Mouse (Mus musculus): ENCODE data around the gene Kndc1. TPM values are rescaled to one million over a fixed set of nuclear protein-coding genes. Genes with fewer than 3 reads are reported as not detected.

The Kndc1 gene
- polyA plus RNA-seq, 1 experiment from 2014 or later, result 25.6 TPM

- no peaks in the 10 kb centered on the region for H3K9me3 ChIP-seq (ENCODE audit: control insufficient read depth, low read length)
- ATAC-seq (ENCODE audit: low FRiP score) (no peak), DNase-seq (ENCODE audit: low spot score) (no peak)
- H3K36me3 ChIP-seq (replicated peaks; ENCODE audit: control insufficient read depth, insufficient read depth), result no peaks in the 10 kb centered on the region
- H3K4me3 ChIP-seq (replicated peaks; ENCODE audit: low read length), result no peak overlapping the region
- 82% methylated on average over 10 of the region's 10 CpGs for WGBS
- no peak overlapping the region for H3K4me2 ChIP-seq (replicated peaks)
- H3K4me1 ChIP-seq (replicated peaks; ENCODE audit: control insufficient read depth, insufficient read depth, low read length), result no peaks in the 10 kb centered on the region
- no peak overlapping the region for H3K9ac ChIP-seq
- H3K27me3 ChIP-seq (ENCODE audit: control insufficient read depth, insufficient read depth, low read length), result no peaks in the 10 kb centered on the region
- H3K27ac ChIP-seq, result no peak overlapping the region
Observed at GRCm38 (mm10) chr7:139970216-139970919, 75.9 kb downstream of the Kndc1 start.

DNA sequence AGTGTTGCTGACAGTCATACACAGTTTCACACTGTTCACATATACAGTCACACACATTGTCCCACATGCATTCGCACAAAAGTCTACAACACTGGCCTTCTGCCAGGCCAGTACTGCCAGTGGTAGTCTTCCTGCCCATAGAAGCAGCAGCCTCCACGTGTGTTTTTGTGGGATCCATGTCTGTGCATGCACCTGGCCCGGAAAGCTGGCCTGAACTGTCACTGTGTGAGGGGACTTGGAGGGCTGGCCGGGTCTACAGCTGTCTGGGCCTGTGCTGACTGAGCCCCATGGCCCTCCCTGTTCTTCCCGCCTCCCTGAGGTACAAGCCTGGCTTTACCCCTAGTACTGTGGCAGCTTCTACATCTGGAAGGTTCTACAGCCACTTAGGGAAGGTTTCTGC lies 76.5 kb downstream of the Kndc1 start:
- DNase-seq (ENCODE audit: low spot score) (no peak), ATAC-seq (ENCODE audit: low FRiP score) (no peak)
- H3K4me3 ChIP-seq (replicated peaks; ENCODE audit: low read length), result no peak overlapping the region
- no peaks in the 10 kb centered on the region for H3K27me3 ChIP-seq (ENCODE audit: control insufficient read depth, insufficient read depth, low read length)
- no peaks in the 10 kb centered on the region for H3K36me3 ChIP-seq (replicated peaks; ENCODE audit: control insufficient read depth, insufficient read depth)
- WGBS, result 79% methylated on average over 5 of the region's 5 CpGs
- no peaks in the 10 kb centered on the region for H3K4me1 ChIP-seq (replicated peaks; ENCODE audit: control insufficient read depth, insufficient read depth, low read length)
- no peaks in the 10 kb centered on the region for H3K9me3 ChIP-seq (ENCODE audit: control insufficient read depth, low read length)
- H3K4me2 ChIP-seq (replicated peaks), result no peak overlapping the region
- no peak overlapping the region for H3K9ac ChIP-seq
- H3K27ac ChIP-seq, result no peak overlapping the region

DNA sequence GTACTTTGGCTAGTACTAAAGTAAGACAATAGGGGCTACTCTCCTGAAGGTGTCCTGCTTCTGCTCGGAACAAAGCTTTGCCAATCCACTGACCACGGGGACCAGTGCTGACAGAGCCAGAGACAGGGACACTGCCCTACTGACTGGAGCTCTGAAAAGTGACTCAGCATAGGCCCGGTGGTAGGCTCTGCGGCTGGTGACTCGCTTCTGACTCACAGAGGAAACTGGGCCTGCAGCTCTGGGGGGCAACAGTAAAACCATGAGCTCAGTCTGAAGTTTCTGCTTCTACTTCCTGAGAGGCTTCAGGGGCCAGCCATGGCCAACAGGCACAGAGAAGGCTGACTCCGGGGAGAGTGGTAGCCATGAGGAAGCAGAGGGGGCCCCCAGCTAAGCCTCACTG lies 76.9 kb downstream of the Kndc1 start:
- ATAC-seq (ENCODE audit: low FRiP score) (no peak), DNase-seq (ENCODE audit: low spot score) (no peak)
- no peak overlapping the region for H3K27ac ChIP-seq
- H3K4me2 ChIP-seq (replicated peaks), result no peak overlapping the region
- H3K9ac ChIP-seq, result no peak overlapping the region
- no peak overlapping the region for H3K4me3 ChIP-seq (replicated peaks; ENCODE audit: low read length)
- H3K4me1 ChIP-seq (replicated peaks; ENCODE audit: control insufficient read depth, insufficient read depth, low read length), result no peaks in the 10 kb centered on the region
- H3K9me3 ChIP-seq (ENCODE audit: control insufficient read depth, low read length), result no peaks in the 10 kb centered on the region
- H3K36me3 ChIP-seq (replicated peaks; ENCODE audit: control insufficient read depth, insufficient read depth), result no peaks in the 10 kb centered on the region
- WGBS, result 69% methylated on average over 6 of the region's 6 CpGs
- no peaks in the 10 kb centered on the region for H3K27me3 ChIP-seq (ENCODE audit: control insufficient read depth, insufficient read depth, low read length)

GRCm38 (mm10) chr7:139972923-139973331 lies 78.4 kb downstream of the Kndc1 start:
- Histone ChIP-seq H3K27me3 (ENCODE audit: control insufficient read depth, insufficient read depth, low read length) (no peaks in the 10 kb centered on the region), H3K9ac (no peak overlapping the region), H3K4me3 (replicated peaks; ENCODE audit: low read length) (no peak overlapping the region), H3K27ac (no peak overlapping the region), H3K36me3 (replicated peaks; ENCODE audit: control insufficient read depth, insufficient read depth) (no peaks in the 10 kb centered on the region), H3K4me1 (replicated peaks; ENCODE audit: control insufficient read depth, insufficient read depth, low read length) (peaks cover 2% of the 10 kb centered on the region; the same call in 1 of the 2 replicates), H3K4me2 (replicated peaks) (no peak overlapping the region), H3K9me3 (ENCODE audit: control insufficient read depth, low read length) (no peaks in the 10 kb centered on the region)
- DNase-seq (ENCODE audit: low spot score), result no peak
- no peak for ATAC-seq (ENCODE audit: low FRiP score)

DNA sequence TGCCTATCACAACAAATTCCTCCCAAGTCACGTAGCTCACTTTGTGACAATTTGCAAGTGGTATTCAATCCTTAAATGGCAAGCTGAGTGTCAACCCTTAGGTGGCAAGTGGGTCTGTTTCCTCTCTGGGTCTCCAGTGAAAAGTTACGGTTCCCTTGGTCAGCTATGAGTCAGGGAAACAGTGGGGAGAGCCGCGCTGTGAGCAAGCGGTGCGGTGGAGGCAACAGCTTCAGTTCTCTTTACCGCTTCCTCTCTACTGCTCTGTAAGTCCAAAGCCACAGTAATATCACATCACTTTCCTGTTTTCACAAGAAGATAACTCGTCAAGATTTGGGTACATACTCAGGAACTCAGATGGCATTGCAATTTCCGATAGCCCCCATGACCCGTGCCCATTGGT lies 79.8 kb downstream of the Kndc1 start:
- Histone ChIP-seq H3K4me3 (replicated peaks; ENCODE audit: low read length) (no peak overlapping the region), H3K4me2 (replicated peaks) (no peak overlapping the region), H3K4me1 (replicated peaks; ENCODE audit: control insufficient read depth, insufficient read depth, low read length) (peaks cover 13% of the 10 kb centered on the region; the same call in 1 of the 2 replicates), H3K36me3 (replicated peaks; ENCODE audit: control insufficient read depth, insufficient read depth) (no peaks in the 10 kb centered on the region), H3K27ac (no peak overlapping the region), H3K9ac (no peak overlapping the region), H3K27me3 (ENCODE audit: control insufficient read depth, insufficient read depth, low read length) (no peaks in the 10 kb centered on the region), H3K9me3 (ENCODE audit: control insufficient read depth, low read length) (no peaks in the 10 kb centered on the region)
- no peak for ATAC-seq (ENCODE audit: low FRiP score)
- DNase-seq (ENCODE audit: low spot score), result no peak
- 89% methylated on average over 10 of the region's 10 CpGs for WGBS

DNA sequence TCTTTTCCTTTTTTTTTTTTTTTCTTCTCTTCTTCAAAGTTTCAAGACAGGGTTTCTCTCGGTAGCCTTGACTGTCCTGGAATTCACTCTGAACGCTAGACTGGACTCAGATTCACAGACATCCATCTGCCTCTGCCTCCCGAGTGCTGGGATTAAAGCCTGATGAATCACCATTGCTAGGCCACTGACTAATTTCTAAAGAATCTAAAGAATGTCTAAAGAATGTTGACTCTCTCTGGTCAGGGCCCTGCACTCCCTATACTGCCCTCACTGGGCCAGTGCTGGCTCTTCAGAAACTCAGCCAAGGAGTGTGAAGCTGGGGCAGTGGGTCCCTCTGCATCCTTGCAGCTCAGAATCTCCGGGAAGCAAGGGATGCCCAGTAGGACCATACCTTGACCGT lies 81.0 kb downstream of the Kndc1 start:
- 51% methylated on average over 5 of the region's 5 CpGs for WGBS
- Histone ChIP-seq H3K9ac (no peak overlapping the region), H3K36me3 (replicated peaks; ENCODE audit: control insufficient read depth, insufficient read depth) (no peaks in the 10 kb centered on the region), H3K4me3 (replicated peaks; ENCODE audit: low read length) (no peak overlapping the region), H3K4me1 (replicated peaks; ENCODE audit: control insufficient read depth, insufficient read depth, low read length) (peaks cover 13% of the 10 kb centered on the region; the same call in 1 of the 2 replicates), H3K27ac (no peak overlapping the region), H3K9me3 (ENCODE audit: control insufficient read depth, low read length) (no peaks in the 10 kb centered on the region), H3K27me3 (ENCODE audit: control insufficient read depth, insufficient read depth, low read length) (no peaks in the 10 kb centered on the region), H3K4me2 (replicated peaks) (no peak overlapping the region)
- no peak for DNase-seq (ENCODE audit: low spot score)
- no peak for ATAC-seq (ENCODE audit: low FRiP score)

- WGBS, result 3% methylated on average over 32 of the region's 32 CpGs
- peak within 1 kb of the TSS; percentile 70 for H3K9ac ChIP-seq
- H3K4me1 ChIP-seq (replicated peaks; ENCODE audit: control insufficient read depth, insufficient read depth, low read length), result peaks cover 13% of the 10 kb centered on the region; the same call in 1 of the 2 replicates
- DNase-seq (ENCODE audit: low spot score) (peak; percentile 85), ATAC-seq (ENCODE audit: low FRiP score) (peak; percentile 94)
- no peaks in the 10 kb centered on the region for H3K9me3 ChIP-seq (ENCODE audit: control insufficient read depth, low read length)
- H3K36me3 ChIP-seq (replicated peaks; ENCODE audit: control insufficient read depth, insufficient read depth), result no peaks in the 10 kb centered on the region
- H3K27ac ChIP-seq, result peak within 1 kb of the TSS; percentile 64
- peak within 1 kb of the TSS; percentile 88 for H3K4me2 ChIP-seq (replicated peaks)
- H3K27me3 ChIP-seq (ENCODE audit: control insufficient read depth, insufficient read depth, low read length), result no peaks in the 10 kb centered on the region
- H3K4me3 ChIP-seq (replicated peaks; ENCODE audit: low read length), result peak within 1 kb of the TSS; percentile 49
Observed at GRCm38 (mm10) chr7:139978278-139978892, 83.9 kb downstream of the Kndc1 start, which contains the start of gene 6430531B16Rik. Gene 6430531B16Rik (minus strand): TSS chr7:139978755.

DNA sequence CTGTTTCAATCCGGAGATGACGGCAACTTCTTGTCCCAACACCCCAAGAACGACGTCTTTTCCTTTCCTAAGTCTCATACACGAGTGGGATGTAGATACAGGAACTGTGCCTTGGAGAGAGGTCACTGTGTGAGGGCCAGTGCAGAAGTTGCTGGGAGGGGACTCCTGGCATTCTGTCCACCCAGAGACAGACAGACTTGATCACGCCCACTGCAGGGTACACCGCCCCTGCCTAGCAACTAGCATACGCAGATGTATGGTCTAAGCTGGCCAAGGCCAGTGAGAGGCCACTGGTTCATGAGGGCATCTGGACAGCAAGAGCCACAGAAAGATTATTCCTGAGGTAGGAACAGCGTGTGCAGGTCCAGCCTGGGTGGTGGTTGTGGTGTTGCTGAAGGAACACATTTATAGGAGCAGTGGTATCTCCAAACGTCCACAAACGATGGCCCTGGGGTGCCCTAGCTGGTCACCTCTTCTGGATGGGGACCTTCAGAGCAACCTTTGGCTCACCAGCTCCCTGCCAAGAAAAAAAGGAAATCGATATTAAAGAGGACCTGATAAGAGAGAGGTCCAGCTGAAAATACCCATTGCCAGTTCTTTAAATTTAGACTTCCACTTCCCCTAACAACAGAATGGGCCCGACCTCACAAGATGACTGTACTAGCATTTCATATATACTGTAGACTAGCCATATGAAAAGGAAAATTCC lies 84.7 kb downstream of the Kndc1 start:
- WGBS, result 43% methylated on average over 13 of the region's 13 CpGs
- DNase-seq (ENCODE audit: low spot score) (no peak), ATAC-seq (ENCODE audit: low FRiP score) (peak; percentile 34; the same call in 1 of the 2 replicates)
- Histone ChIP-seq H3K9me3 (ENCODE audit: control insufficient read depth, low read length) (no peaks in the 10 kb centered on the region), H3K9ac (peak overlapping the region; percentile 70), H3K36me3 (replicated peaks; ENCODE audit: control insufficient read depth, insufficient read depth) (no peaks in the 10 kb centered on the region), H3K4me3 (replicated peaks; ENCODE audit: low read length) (peak overlapping the region; percentile 49), H3K4me1 (replicated peaks; ENCODE audit: control insufficient read depth, insufficient read depth, low read length) (peaks cover 13% of the 10 kb centered on the region; the same call in 1 of the 2 replicates), H3K27ac (0 out of 2 replicates have a peak overlapping the region, but pooled peaks have one; percentile 26), H3K27me3 (ENCODE audit: control insufficient read depth, insufficient read depth, low read length) (no peaks in the 10 kb centered on the region), H3K4me2 (replicated peaks) (peak overlapping the region; percentile 88)

DNA sequence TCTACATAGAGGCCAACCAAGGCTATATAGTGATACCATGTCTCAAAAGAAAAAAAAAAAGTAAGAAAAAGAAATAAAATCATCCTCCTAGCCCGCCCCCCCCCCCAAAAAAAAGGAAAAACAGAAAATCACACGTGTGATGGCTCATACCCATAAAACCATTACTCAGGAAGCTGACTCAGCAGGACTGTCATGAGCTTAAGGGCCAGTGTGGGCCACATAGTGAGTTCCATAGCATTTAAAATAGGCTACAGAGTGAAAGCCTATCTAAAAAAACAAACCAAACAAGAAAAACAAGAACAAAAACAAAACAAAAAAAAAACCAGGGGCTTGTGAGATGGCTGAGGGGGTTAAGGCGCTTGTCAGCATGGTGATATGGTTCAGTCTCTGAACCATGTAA lies 86.3 kb downstream of the Kndc1 start:
- H3K4me3 ChIP-seq (replicated peaks; ENCODE audit: low read length), result no peak overlapping the region
- peaks cover 13% of the 10 kb centered on the region; the same call in 1 of the 2 replicates for H3K4me1 ChIP-seq (replicated peaks; ENCODE audit: control insufficient read depth, insufficient read depth, low read length)
- DNase-seq (ENCODE audit: low spot score), result no peak
- ATAC-seq (ENCODE audit: low FRiP score), result no peak
- H3K36me3 ChIP-seq (replicated peaks; ENCODE audit: control insufficient read depth, insufficient read depth), result peaks cover 15% of the 10 kb centered on the region; the same call in 1 of the 2 replicates
- H3K27me3 ChIP-seq (ENCODE audit: control insufficient read depth, insufficient read depth, low read length), result no peaks in the 10 kb centered on the region
- H3K9ac ChIP-seq, result no peak overlapping the region
- WGBS, result 56% methylated on average over 3 of the region's 3 CpGs
- no peak overlapping the region for H3K4me2 ChIP-seq (replicated peaks)
- H3K9me3 ChIP-seq (ENCODE audit: control insufficient read depth, low read length), result no peaks in the 10 kb centered on the region
- H3K27ac ChIP-seq, result no peak overlapping the region

Data from hindbrain, embryonic 14.5 days (tissue).